Mouse (Mus musculus): ENCODE results near the gene Oit3. TPM values are rescaled to one million over a fixed set of nuclear protein-coding genes. Genes with fewer than 3 reads are reported as not detected.

Oit3 gene
- polyA plus RNA-seq, 1 experiment from 2014 or later = 1.7 TPM

DNA sequence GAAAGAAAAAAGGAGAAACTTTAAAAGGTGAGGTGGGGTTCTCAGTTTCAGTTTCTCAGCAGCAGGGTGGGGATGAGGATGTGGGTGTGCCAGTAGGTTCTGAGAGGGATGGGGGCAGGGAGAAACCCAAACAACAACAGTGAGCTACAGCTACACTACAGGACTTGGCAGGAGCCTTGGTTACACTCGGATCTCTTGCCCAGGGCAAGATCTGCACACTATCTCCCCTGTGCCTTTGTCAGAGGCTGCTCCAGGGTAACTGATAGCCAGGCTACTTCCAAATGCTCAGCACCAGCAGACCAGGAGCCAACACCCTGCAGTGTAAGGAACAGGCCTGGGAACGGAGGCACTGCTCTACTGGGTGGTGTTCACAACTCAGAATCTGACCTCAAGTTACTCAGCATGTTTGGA, 61.2 kb downstream of the Oit3 start:
- Histone ChIP-seq H3K4me2 (replicated peaks; ENCODE audit: low read depth, low read length) (no peak overlapping the region), H3K27ac (ENCODE audit: low read length) (0 out of 2 replicates have a peak overlapping the region, but pooled peaks have one; percentile 2), H3K4me1 (ENCODE audit: insufficient read depth, low read depth, low read length) (0 out of 2 replicates have a peak, but pooled peaks cover 5% of the 10 kb centered on the region), H3K27me3 (replicated peaks; ENCODE audit: insufficient read depth, low read length) (no peaks in the 10 kb centered on the region), H3K4me3 (ENCODE audit: low read depth, low read length) (no peak overlapping the region), H3K36me3 (ENCODE audit: insufficient read depth, low read length) (no peaks in the 10 kb centered on the region), H3K9ac (replicated peaks; ENCODE audit: low read depth) (no peak overlapping the region), H3K9me3 (ENCODE audit: low read length) (no peaks in the 10 kb centered on the region)
- TF ChIP-seq EP300 (IDR thresholded peaks at IDR 0.05) (no peak), CTCF (IDR thresholded peaks at IDR 0.05) (no peak)
- no peak for DNase-seq (ENCODE audit: low spot score)
- WGBS = 47% methylated on average over 2 of the region's 2 CpGs
- ATAC-seq = peak; percentile 11; the same call in 1 of the 2 replicates

DNA sequence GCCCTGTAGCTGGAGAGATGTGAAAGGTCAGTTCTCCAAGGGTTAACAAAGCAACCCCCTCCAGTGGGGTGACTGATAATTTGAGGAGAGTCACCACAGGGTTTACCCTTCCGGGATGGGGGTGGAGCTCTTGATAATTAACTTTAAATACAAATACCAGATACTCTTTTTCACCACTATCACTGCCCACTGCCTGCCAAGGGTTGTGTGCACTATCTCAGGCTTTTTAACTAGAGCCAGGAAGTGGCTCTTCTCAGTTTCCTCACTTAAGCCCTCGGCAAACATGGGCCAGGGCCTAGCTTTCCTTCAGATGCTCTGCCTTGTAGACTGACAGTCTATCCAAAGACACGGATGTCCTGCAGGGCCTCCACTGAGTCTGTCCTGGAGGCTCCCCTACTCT, 61.7 kb downstream of the Oit3 start:
- Histone ChIP-seq H3K27ac (ENCODE audit: low read length) (no peak overlapping the region), H3K4me3 (ENCODE audit: low read depth, low read length) (no peak overlapping the region), H3K4me1 (ENCODE audit: insufficient read depth, low read depth, low read length) (0 out of 2 replicates have a peak, but pooled peaks cover 5% of the 10 kb centered on the region), H3K9me3 (ENCODE audit: low read length) (no peaks in the 10 kb centered on the region), H3K36me3 (ENCODE audit: insufficient read depth, low read length) (no peaks in the 10 kb centered on the region), H3K9ac (replicated peaks; ENCODE audit: low read depth) (no peak overlapping the region), H3K4me2 (replicated peaks; ENCODE audit: low read depth, low read length) (no peak overlapping the region), H3K27me3 (replicated peaks; ENCODE audit: insufficient read depth, low read length) (no peaks in the 10 kb centered on the region)
- DNase-seq (ENCODE audit: low spot score) = no peak
- no peak for ATAC-seq
- TF ChIP-seq EP300 (IDR thresholded peaks at IDR 0.05) (no peak), CTCF (IDR thresholded peaks at IDR 0.05) (no peak)
- 25% methylated on average over 3 of the region's 3 CpGs for WGBS

DNA sequence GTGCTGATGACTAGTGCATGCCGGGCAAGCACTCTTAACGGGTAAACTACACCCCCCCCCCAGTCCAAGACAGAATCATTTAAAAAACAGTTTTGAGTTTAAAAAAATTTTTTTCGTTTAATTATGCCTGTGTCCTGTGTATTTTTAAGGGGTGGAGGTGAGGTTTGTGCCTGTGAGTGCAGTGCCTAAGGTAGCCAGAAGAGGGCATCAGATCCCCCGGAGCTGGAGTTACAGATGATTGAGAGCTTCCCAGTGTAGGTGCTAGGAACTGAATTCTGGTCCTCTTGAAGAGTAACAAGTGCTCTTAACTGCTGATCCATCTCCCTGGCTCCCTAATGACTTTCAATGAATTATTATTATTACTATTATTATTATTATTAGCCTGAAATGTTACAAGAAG, 62.9 kb downstream of the Oit3 start:
- Histone ChIP-seq H3K4me1 (ENCODE audit: insufficient read depth, low read depth, low read length) (0 out of 2 replicates have a peak, but pooled peaks cover 5% of the 10 kb centered on the region), H3K27ac (ENCODE audit: low read length) (no peak overlapping the region), H3K9me3 (ENCODE audit: low read length) (no peaks in the 10 kb centered on the region), H3K9ac (replicated peaks; ENCODE audit: low read depth) (no peak overlapping the region), H3K4me2 (replicated peaks; ENCODE audit: low read depth, low read length) (no peak overlapping the region), H3K36me3 (ENCODE audit: insufficient read depth, low read length) (peaks cover 6% of the 10 kb centered on the region; the same call in 1 of the 2 replicates), H3K27me3 (replicated peaks; ENCODE audit: insufficient read depth, low read length) (no peaks in the 10 kb centered on the region), H3K4me3 (ENCODE audit: low read depth, low read length) (no peak overlapping the region)
- TF ChIP-seq EP300 (IDR thresholded peaks at IDR 0.05) = no peak
- TF ChIP-seq CTCF (IDR thresholded peaks at IDR 0.05) = peak; percentile 41
- 90% methylated on average over 4 of the region's 4 CpGs for WGBS
- DNase-seq (ENCODE audit: low spot score) (no peak), ATAC-seq (no peak)

DNA sequence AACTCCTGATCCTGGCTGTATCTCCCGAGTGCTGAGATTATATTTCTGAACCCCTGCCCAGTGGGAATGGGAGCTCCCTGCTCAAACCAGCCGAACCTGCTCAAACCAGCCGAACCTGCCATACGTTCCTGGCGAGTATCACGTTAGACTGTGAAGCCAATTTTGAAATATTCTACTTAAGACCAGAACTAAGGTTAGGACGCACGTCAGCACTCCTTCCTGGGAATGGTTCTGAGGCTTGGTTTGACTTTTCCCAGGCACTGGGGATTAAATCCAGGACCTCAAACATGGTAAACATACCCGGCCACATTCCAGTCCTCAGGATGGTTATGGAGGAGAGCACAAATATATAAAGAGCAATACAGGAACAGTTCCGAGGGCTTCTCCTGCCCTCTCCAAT, 63.7 kb downstream of the Oit3 start:
- no peaks in the 10 kb centered on the region for H3K27me3 ChIP-seq (replicated peaks; ENCODE audit: insufficient read depth, low read length)
- WGBS = 55% methylated on average over 10 of the region's 10 CpGs
- ATAC-seq (peak; percentile 86), DNase-seq (ENCODE audit: low spot score) (peak; percentile 69)
- H3K9me3 ChIP-seq (ENCODE audit: low read length) = no peaks in the 10 kb centered on the region
- 0 out of 2 replicates have a peak overlapping the region, but pooled peaks have one; percentile 20 for H3K27ac ChIP-seq (ENCODE audit: low read length)
- no peak overlapping the region for H3K4me2 ChIP-seq (replicated peaks; ENCODE audit: low read depth, low read length)
- no peak overlapping the region for H3K9ac ChIP-seq (replicated peaks; ENCODE audit: low read depth)
- no peak overlapping the region for H3K4me3 ChIP-seq (ENCODE audit: low read depth, low read length)
- H3K36me3 ChIP-seq (ENCODE audit: insufficient read depth, low read length) = peaks cover 10% of the 10 kb centered on the region; the same call in 1 of the 2 replicates
- peak; percentile 63 for TF ChIP-seq EP300 (IDR thresholded peaks at IDR 0.05)
- no peak for TF ChIP-seq CTCF (IDR thresholded peaks at IDR 0.05)
- 0 out of 2 replicates have a peak, but pooled peaks cover 5% of the 10 kb centered on the region for H3K4me1 ChIP-seq (ENCODE audit: insufficient read depth, low read depth, low read length)

Other genes with a start within 250 kb of the Oit3 start
- gene Sept10, start 219.9 kb downstream of the Oit3 start, polyA plus RNA-seq (2015; fragmentation: Nextera tagmentation; extraction: Ambion mirVana) = 42.2 and 45.2 TPM in 2 replicates
- gene Sowahc, start 219.8 kb downstream of the Oit3 start, polyA plus RNA-seq (2015; fragmentation: Nextera tagmentation; extraction: Ambion mirVana) = 9.7 and 13.2 TPM in 2 replicates
- gene P4ha1, start 118.5 kb downstream of the Oit3 start, polyA plus RNA-seq (2015; fragmentation: Nextera tagmentation; extraction: Ambion mirVana) = 40.6 and 40.7 TPM in 2 replicates
- 4.4 and 12.7 TPM in 2 replicates for gene Gm10273, start 46.1 kb downstream of the Oit3 start, polyA plus RNA-seq (2015; fragmentation: Nextera tagmentation; extraction: Ambion mirVana)
- 0.12 and 0.43 TPM in 2 replicates for gene Pla2g12b, start 38.1 kb downstream of the Oit3 start, polyA plus RNA-seq (2015; fragmentation: Nextera tagmentation; extraction: Ambion mirVana)
- not detected in 2 replicates for gene Gm10322, start 174.3 kb upstream of the Oit3 start, polyA plus RNA-seq (2015; fragmentation: Nextera tagmentation; extraction: Ambion mirVana)
- 33.5 and 34.5 TPM in 2 replicates for gene Mcu, start 174.9 kb upstream of the Oit3 start, polyA plus RNA-seq (2015; fragmentation: Nextera tagmentation; extraction: Ambion mirVana)